Mouse (Mus musculus) intestine, postnatal 0 days (tissue): ENCODE measurements at regions not wholly inside any gene's neighbourhood (a gene's known extent, or its start where the extent isn't known, plus 50 kb on each side); places are given as distances from the start of the nearest gene placed in this dataset.
"Not testable (repeated sequence)": the region's sequence is repeated elsewhere in the genome, so short reads cannot be mapped to it uniquely, and the experiment has no call there.

ENCODE experiments used
- ATAC-seq: fragments of 200-750 bp; cut with Nextera tagmentation; 2 replicates; pipeline ENCODE4 v1.8.0; 2017; ENCODE audit warnings: mild to moderate bottlenecking, moderate TSS enrichment, moderate library complexity
- H3K27ac ChIP-seq: fragments of 300-500 bp; sonication (generic); 2 replicates; pipeline ENCODE4 v1.5.1; 2014; ENCODE audit warnings: mild to moderate bottlenecking, low read depth, low read length, moderate library complexity
- H3K27me3 ChIP-seq: fragments of 300-500 bp; sonication (generic); replicated peaks from 2 replicates; pipeline ENCODE4 v1.6.1; 2014; ENCODE audit warnings: low read length, mixed read lengths; ENCODE audit not compliant: control insufficient read depth, insufficient read depth
- H3K36me3 ChIP-seq: fragments of 300-500 bp; sonication (generic); 2 replicates; pipeline ENCODE4 v1.6.1; 2014; ENCODE audit warnings: mild to moderate bottlenecking, moderate library complexity; ENCODE audit not compliant: control insufficient read depth, insufficient read depth
- H3K4me1 ChIP-seq: fragments of 300-500 bp; sonication (generic); replicated peaks from 2 replicates; pipeline ENCODE4 v1.6.1; 2014; ENCODE audit warnings: antibody characterized with exemption, low read length, mixed read lengths; ENCODE audit not compliant: control insufficient read depth, insufficient read depth
- H3K4me2 ChIP-seq: fragments of 300-500 bp; sonication (generic); replicated peaks from 2 replicates; pipeline ENCODE4 v1.6.1; 2014; ENCODE audit warnings: low read depth, mild to moderate bottlenecking, moderate library complexity
- H3K4me3 ChIP-seq: fragments of 300-500 bp; sonication (generic); 2 replicates; pipeline ENCODE4 v1.5.1; 2014; ENCODE audit warnings: low read depth, low read length
- H3K9ac ChIP-seq: fragments of 300-500 bp; sonication (generic); 2 replicates; pipeline ENCODE4 v1.6.1; 2014; ENCODE audit warnings: mild to moderate bottlenecking, low read depth, low read length
- H3K9me3 ChIP-seq: fragments of 300-500 bp; sonication (generic); 2 replicates; pipeline ENCODE4 v1.6.1; 2016; ENCODE audit warnings: mixed run types; ENCODE audit not compliant: control insufficient read depth
- CTCF ChIP-seq: sonication (generic); IDR thresholded peaks from 2 replicates; pipeline ENCODE4 v1.5.1; 2016; ENCODE audit warnings: low read depth, mild to moderate bottlenecking, control low read depth, antibody characterized with exemption, moderate library complexity
- WGBS: fragments of 180-500 bp; shearing (Covaris S2); extraction: QIAGEN DNeasy Blood & Tissue Kit; methylation state at CpG from one replicate; pipeline ENCODE4 v1.1.7; 2014; 5-methylcytosine and 5-hydroxymethylcytosine counted together

DNA sequence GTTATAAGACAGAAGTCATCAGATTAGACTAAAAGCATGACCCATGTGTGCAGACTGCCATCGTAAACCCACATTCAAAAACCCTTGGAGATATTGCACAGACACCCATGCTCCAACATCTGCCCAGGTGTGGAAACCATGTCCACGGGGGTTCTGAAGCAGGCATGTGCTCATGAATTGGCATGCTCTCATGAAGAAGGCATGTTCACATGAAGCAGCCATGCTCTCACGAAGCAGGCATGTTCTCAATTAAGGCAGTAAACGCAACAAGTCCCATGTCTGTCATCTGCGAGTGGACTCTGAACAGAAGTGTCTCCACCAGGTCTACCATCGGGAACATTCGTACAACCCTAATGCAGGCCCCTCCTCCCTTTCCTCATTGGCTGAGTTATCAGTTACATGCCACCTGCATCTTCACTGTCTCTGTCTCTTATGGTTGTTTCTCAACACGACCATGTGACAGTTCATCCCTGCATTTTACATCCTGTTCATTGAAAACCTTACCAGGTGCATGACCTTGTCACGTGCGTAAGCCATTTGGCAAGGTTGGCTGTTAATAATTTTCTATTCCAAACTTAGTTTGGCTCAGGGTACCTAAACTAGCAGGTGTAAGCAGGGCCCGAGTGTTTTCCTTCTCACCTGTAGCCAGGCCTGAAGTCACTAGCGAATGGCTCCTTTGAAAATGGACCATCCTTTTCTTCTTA is 193.4 kb downstream of the Tcp10c start:
- ATAC-seq = peak; percentile 13; the same call in 1 of the 2 replicates
- H3K9me3 ChIP-seq = peaks cover 50% of the 10 kb centered on the region
- TF ChIP-seq CTCF = no peak

DNA sequence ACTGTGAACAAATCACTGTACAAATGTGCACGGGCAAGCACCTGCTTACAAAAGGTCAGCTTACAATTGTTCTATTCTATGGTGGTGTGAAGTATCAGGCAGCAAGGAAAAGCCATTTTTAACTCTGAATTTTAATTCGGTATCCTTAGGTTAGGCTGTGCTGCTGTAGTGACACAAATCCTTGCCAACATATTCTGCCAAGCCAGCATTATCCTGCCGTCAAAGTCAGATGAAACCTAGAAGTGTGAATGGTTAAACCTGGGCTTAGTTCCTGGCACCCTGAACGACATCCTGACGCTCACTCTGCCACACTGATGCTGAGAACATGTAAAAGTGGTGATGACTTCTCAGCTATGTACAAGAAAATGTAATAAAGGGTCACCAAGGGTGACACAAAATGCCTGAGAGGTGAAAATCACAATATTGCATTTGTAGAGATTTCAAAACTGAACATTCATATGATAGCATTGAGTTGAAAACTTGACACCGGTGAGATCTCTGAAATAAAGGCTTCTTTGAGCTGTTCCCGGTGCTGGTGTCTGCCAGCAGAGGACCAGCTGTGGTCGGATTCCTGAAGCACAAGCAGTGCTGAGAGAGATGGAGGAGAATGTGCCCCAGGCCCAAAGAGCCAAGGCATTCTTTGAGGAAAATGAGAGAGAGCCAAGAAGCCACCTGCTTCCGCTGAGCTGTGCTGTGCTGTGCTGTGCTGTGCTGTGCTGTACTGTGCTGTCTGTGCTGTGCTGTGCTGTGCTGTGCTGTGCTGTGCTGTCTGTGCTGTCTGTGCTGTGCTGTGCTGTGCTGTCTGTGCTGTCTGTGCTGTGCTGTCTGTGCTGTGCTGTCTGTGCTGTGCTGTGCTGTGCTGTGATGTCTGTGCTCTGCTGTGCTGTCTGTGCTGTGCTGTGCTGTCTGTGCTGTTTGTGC is 195.9 kb downstream of the Tcp10c start:
- no peak overlapping the region for H3K27ac ChIP-seq
- 73% methylated on average over 9 of the region's 9 CpGs for whole genome bisulfite sequencing
- TF ChIP-seq CTCF = no peak
- no peaks in the 10 kb centered on the region for H3K4me1 ChIP-seq
- no peaks in the 10 kb centered on the region for H3K36me3 ChIP-seq
- ATAC-seq = no peak
- no peak overlapping the region for H3K9ac ChIP-seq
- H3K4me2 ChIP-seq = no peak overlapping the region
- H3K27me3 ChIP-seq = no peaks in the 10 kb centered on the region
- no peak overlapping the region for H3K4me3 ChIP-seq
- peaks cover 37% of the 10 kb centered on the region for H3K9me3 ChIP-seq

More for the DNA sequence above, 193.4 kb downstream of the Tcp10c start:
- no peaks in the 10 kb centered on the region for H3K36me3 ChIP-seq
- H3K4me2 ChIP-seq = no peak overlapping the region
- no peak overlapping the region for H3K4me3 ChIP-seq
- H3K9ac ChIP-seq = no peak overlapping the region
- WGBS = 60% methylated on average over 12 of the region's 12 CpGs
- no peak overlapping the region for H3K27ac ChIP-seq
- H3K27me3 ChIP-seq = no peaks in the 10 kb centered on the region
- no peaks in the 10 kb centered on the region for H3K4me1 ChIP-seq

DNA sequence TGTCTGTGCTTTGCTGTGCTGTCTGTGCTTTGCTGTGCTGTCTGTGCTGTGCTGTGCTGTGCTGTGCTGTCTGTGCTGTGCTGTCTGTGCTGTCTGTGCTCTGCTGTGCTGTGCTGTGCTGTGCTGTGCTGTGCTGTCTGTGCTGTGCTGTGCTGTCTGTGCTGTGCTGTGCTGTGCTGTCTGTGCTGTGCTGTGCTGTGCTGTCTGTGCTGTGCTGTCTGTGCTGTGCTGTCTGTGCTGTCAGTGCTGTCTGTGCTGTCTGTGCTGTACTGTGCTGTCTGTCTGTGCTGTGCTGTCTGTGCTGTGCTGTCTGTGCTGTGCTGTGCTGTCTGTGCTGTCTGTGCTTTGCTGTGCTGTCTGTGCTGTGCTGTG is 196.5 kb downstream of the Tcp10c start:
- H3K9me3 ChIP-seq = peaks cover 36% of the 10 kb centered on the region
- not testable (repeated sequence) for H3K27me3 ChIP-seq, H3K27ac ChIP-seq, H3K36me3 ChIP-seq, H3K9ac ChIP-seq, ATAC-seq, H3K4me3 ChIP-seq, H3K4me2 ChIP-seq, H3K4me1 ChIP-seq

DNA sequence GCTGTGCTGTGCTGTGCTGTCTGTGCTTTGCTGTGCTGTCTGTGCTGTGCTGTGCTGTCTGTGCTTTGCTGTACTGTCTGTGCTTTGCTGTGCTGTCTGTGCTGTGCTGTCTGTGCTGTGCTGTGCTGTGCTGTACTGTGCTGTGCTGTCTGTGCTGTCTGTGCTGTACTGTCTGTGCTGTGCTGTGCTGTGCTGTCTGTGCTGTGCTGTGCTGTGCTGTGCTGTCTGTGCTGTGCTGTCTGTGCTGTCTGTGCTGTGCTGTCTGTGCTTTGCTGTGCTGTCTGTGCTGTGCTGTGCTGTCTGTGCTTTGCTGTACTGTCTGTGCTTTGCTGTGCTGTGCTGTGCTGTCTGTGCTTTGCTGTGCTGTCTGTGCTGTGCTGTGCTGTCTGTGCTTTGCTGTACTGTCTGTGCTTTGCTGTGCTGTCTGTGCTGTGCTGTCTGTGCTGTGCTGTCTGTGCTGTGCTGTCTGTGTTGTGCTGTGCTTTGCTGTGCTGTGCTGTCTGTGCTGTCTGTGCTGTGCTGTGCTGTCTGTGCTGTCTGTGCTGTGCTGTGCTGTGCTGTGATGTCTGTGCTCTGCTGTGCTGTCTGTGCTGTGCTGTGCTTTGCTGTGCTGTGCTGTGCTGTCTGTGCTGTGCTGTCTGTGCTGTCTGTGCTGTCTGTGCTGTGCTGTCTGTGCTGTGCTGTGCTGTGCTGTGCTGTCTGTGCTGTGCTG is 197.5 kb downstream of the Tcp10c start:
- not testable (repeated sequence) for H3K4me2 ChIP-seq, H3K27me3 ChIP-seq, ATAC-seq

DNA sequence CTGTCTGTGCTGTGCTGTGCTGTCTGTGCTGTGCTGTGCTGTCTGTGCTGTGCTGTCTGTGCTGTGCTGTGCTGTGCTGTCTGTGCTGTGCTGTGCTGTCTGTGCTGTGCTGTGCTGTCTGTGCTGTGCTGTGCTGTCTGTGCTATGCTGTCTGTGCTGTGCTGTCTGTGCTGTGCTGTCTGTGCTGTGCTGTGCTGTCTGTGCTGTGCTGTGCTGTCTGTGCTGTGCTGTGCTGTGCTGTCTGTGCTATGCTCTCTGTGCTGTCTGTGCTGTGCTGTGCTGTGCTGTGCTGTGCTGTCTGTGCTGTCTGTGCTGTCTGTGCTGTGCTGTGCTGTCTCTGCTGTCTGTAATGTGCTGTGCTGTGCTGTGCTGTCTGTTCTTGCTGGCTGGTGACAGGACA is 198.5 kb downstream of the Tcp10c start:
- H3K4me1 ChIP-seq, H3K27ac ChIP-seq, H3K9ac ChIP-seq, ATAC-seq, H3K36me3 ChIP-seq, H3K4me3 ChIP-seq, H3K4me2 ChIP-seq, H3K27me3 ChIP-seq: not testable (repeated sequence)
- H3K9me3 ChIP-seq = peaks cover 24% of the 10 kb centered on the region

More for the DNA sequence above, 197.5 kb downstream of the Tcp10c start:
- not testable (repeated sequence) for H3K9ac ChIP-seq, H3K4me3 ChIP-seq, H3K4me1 ChIP-seq, H3K36me3 ChIP-seq, H3K27ac ChIP-seq
- H3K9me3 ChIP-seq = peaks cover 31% of the 10 kb centered on the region

DNA sequence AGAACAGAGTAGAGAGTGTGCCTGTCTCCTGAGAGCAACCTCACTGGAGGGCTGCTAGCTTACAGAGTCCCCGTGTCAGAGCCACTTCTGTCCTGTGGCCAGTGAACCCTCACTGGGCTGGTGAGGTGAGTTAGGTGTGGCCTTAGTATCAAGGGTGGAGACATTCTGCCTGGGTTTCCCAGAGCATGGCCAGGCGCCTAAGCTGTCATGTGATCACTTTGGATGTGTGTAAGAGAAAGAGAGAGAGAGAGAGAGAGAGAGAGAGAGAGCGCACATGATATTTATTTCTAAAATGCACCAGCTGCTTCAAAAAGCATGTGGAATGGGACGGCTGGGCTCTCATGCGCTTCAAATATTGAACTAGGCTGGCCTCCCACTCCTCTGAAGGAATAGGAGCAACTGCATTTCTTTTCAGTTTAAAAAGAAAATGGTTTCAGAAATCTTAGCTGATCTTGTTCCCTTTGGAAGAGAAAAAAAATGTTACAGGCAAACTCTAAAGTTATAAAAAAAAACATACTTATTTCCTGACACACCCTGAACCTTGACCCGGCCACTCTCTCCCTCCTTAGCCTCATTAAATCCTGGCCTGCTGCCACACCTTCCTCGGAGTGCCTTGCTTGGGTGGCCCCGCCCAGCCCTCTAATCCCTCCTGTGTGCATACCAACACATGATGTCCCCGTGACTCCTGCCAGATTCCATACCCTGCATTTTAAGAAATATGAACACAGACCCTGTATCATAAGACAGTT is 201.1 kb downstream of the Tcp10c start:
- H3K27ac ChIP-seq = peak overlapping the region; percentile 91
- ATAC-seq = peak; percentile 95
- H3K9me3 ChIP-seq = peaks cover 11% of the 10 kb centered on the region
- WGBS = 8% methylated on average over 8 of the region's 9 CpGs
- not testable (repeated sequence) for H3K36me3 ChIP-seq, H3K9ac ChIP-seq, H3K27me3 ChIP-seq, H3K4me3 ChIP-seq, H3K4me2 ChIP-seq, H3K4me1 ChIP-seq

DNA sequence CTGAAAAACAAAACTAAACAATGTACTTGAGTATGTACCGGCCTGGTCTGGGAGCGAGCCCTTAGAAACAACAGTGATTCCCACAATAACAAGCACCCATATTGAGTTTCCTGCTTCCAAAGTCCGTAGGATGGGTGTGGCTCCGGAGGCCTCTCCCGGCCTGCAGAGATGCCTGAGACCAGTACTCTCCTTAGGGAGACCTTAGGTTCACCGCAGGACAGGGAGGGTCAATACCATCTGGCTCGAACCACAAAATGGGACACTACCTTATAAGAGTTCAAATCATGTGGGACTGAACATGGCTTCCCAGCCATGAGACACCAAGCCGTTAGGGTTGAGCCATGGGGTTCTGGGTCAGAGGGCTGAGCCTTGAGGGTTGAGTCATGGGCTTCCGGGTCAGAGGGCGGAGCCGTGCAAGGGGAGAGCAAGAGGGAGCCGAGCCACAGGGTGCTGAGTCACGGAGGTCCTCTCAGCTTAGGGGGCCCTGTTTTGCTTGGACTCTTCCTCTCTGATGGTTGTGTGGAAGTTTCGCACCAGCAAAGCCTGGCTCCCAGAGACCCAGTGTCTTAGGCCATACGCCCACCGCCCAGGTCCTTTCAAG is 201.8 kb downstream of the Tcp10c start:
- not testable (repeated sequence) for H3K36me3 ChIP-seq, H3K4me2 ChIP-seq, H3K27me3 ChIP-seq, H3K4me3 ChIP-seq, H3K9ac ChIP-seq, H3K4me1 ChIP-seq, H3K9me3 ChIP-seq
- 51% methylated on average over 16 of the region's 16 CpGs for WGBS
- H3K27ac ChIP-seq = peak overlapping the region; percentile 91
- ATAC-seq = peak; percentile 86
